Mouse (Mus musculus) forebrain, postnatal 0 days (tissue): Measurements from ENCODE around the gene Mllt11. TPM values are rescaled to one million over a fixed set of nuclear protein-coding genes. Genes with fewer than 3 reads are reported as not detected.
"Not testable (repeated sequence)": the region's sequence is repeated elsewhere in the genome, so short reads cannot be mapped to it uniquely, and the experiment has no call there.

Experiments
- ATAC-seq: fragments of 200-750 bp; cut with Nextera tagmentation; 2 replicates; pipeline ENCODE4 v1.8.0; 2017; ENCODE audit warnings: mild to moderate bottlenecking, moderate library complexity
- DNase-seq: peaks from one replicate; pipeline ENCODE4 v3.0.0-alpha.2; 2015
- H3K27ac ChIP-seq: fragments of 300-500 bp; sonication (generic); 2 replicates; pipeline ENCODE4 v1.5.1; 2014; ENCODE audit warnings: low read depth, mild to moderate bottlenecking, antibody characterized with exemption, low read length, moderate library complexity, mixed read lengths
- H3K27me3 ChIP-seq: fragments of 300-500 bp; sonication (generic); 2 replicates; pipeline ENCODE4 v1.6.1; 2014; ENCODE audit warnings: mild to moderate bottlenecking, low read length, mixed read lengths; ENCODE audit not compliant: insufficient read depth
- H3K36me3 ChIP-seq: fragments of 300-500 bp; sonication (generic); 2 replicates; pipeline ENCODE4 v1.6.1; 2014; ENCODE audit warnings: mild to moderate bottlenecking, moderate library complexity; ENCODE audit not compliant: insufficient read depth
- H3K4me1 ChIP-seq: fragments of 300-500 bp; sonication (generic); 2 replicates; pipeline ENCODE4 v1.6.1; 2014; ENCODE audit warnings: antibody characterized with exemption; ENCODE audit not compliant: insufficient read depth
- H3K4me2 ChIP-seq: fragments of 300-500 bp; sonication (generic); 2 replicates; pipeline ENCODE4 v1.6.1; 2014; ENCODE audit warnings: low read depth, mild to moderate bottlenecking, moderate library complexity
- H3K4me3 ChIP-seq: fragments of 300-500 bp; sonication (generic); 2 replicates; pipeline ENCODE4 v1.5.1; 2014; ENCODE audit warnings: low read depth, low read length, mixed read lengths
- H3K9ac ChIP-seq: fragments of 300-500 bp; sonication (generic); 2 replicates; pipeline ENCODE4 v1.6.1; 2014; ENCODE audit warnings: mild to moderate bottlenecking
- H3K9me3 ChIP-seq: fragments of 300-500 bp; sonication (generic); 2 replicates; pipeline ENCODE4 v1.6.1; 2016; ENCODE audit warnings: low read length
- CTCF ChIP-seq: sonication (generic); IDR thresholded peaks from 2 replicates; pipeline ENCODE4 v1.5.1; 2016; ENCODE audit warnings: antibody characterized with exemption, control low read depth, low read depth
- WGBS: fragments of 180-500 bp; shearing (Covaris S2); extraction: QIAGEN DNeasy Blood & Tissue Kit; methylation state at CpG from one replicate; pipeline ENCODE4 v1.1.7; 2014; 5-methylcytosine and 5-hydroxymethylcytosine counted together
- polyA plus RNA-seq: library from polyadenylated mRNA; unstranded; fragments of >200 nt; fragmentation: Nextera tagmentation; extraction: Ambion mirVana; gene quantifications from 2 replicates; pipeline ENCODE4 v1.2.1, GENCODE M21; 2015
- total RNA-seq: library from RNA; depleted of rRNA; stranded (reverse); fragments of >200 nt; gene quantifications from 2 replicates; pipeline ENCODE4 v1.2.3, GENCODE M21; 2014

Gene Mllt11
- total and polyA plus RNA-seq, 2 experiments from 2014 or later, result 207 to 578 TPM

GRCm38 (mm10) chr3:95217255-95218134, 14.5 kb downstream of the Mllt11 start, which contains the start of gene Gabpb2:
Gene Gabpb2 (minus strand): TSS chr3:95217916.
- Histone ChIP-seq H3K27ac (peak within 1 kb of the TSS; percentile 96), H3K9me3 (no peaks in the 10 kb centered on the region), H3K36me3 (peaks cover 35% of the 10 kb centered on the region), H3K4me3 (peak within 1 kb of the TSS; percentile 73), H3K4me2 (peak within 1 kb of the TSS; percentile 74), H3K27me3 (no peaks in the 10 kb centered on the region), H3K9ac (peak within 1 kb of the TSS; percentile 83), H3K4me1 (peaks cover 6% of the 10 kb centered on the region; the same call in 1 of the 2 replicates)
- DNase-seq (peak; percentile 93), ATAC-seq (peak; percentile 84)
- under 1% methylated on average over 56 of the region's 56 CpGs for WGBS
- TF ChIP-seq CTCF, result peak; percentile 77

GRCm38 (mm10) chr3:95216655-95217254, 15.2 kb downstream of the Mllt11 start:
- H3K27ac ChIP-seq, result peak overlapping the region; percentile 96
- H3K4me2 ChIP-seq, result peak overlapping the region; percentile 74
- 18% methylated on average over 4 of the region's 4 CpGs for WGBS
- ATAC-seq, result peak; percentile 8; the same call in 1 of the 2 replicates
- H3K36me3 ChIP-seq, result peaks cover 35% of the 10 kb centered on the region
- no peak for TF ChIP-seq CTCF
- peak overlapping the region; percentile 73 for H3K4me3 ChIP-seq
- peaks cover 6% of the 10 kb centered on the region; the same call in 1 of the 2 replicates for H3K4me1 ChIP-seq
- DNase-seq, result no peak
- no peaks in the 10 kb centered on the region for H3K27me3 ChIP-seq
- peak overlapping the region; percentile 83 for H3K9ac ChIP-seq
- H3K9me3 ChIP-seq, result no peaks in the 10 kb centered on the region

GRCm38 (mm10) chr3:95213609-95213975, 18.4 kb downstream of the Mllt11 start:
- no peak overlapping the region for H3K4me2 ChIP-seq
- DNase-seq (no peak), ATAC-seq (no peak)
- no peak overlapping the region for H3K27ac ChIP-seq
- peaks cover 6% of the 10 kb centered on the region; the same call in 1 of the 2 replicates for H3K4me1 ChIP-seq
- H3K4me3 ChIP-seq, result no peak overlapping the region
- H3K27me3 ChIP-seq, result no peaks in the 10 kb centered on the region
- H3K9me3 ChIP-seq, result no peaks in the 10 kb centered on the region
- no peak for TF ChIP-seq CTCF
- 100% methylated on average over 1 of the region's 1 CpGs for WGBS
- no peak overlapping the region for H3K9ac ChIP-seq
- peaks cover 11% of the 10 kb centered on the region for H3K36me3 ChIP-seq

- H3K27ac ChIP-seq, DNase-seq, H3K27me3 ChIP-seq, H3K9me3 ChIP-seq, ATAC-seq, H3K4me1 ChIP-seq, H3K9ac ChIP-seq, H3K36me3 ChIP-seq, H3K4me2 ChIP-seq, H3K4me3 ChIP-seq: not testable (repeated sequence)
- WGBS, result 93% methylated on average over 7 of the region's 10 CpGs
These were observed 18.9 kb downstream of the Mllt11 start for GRCm38 (mm10) chr3:95212889-95213608.

- H3K4me3 ChIP-seq, result no peak overlapping the region
- no peaks in the 10 kb centered on the region for H3K27me3 ChIP-seq
- H3K4me1 ChIP-seq, result no peaks in the 10 kb centered on the region
- WGBS, result 63% methylated on average over 2 of the region's 2 CpGs
- H3K9me3 ChIP-seq, result no peaks in the 10 kb centered on the region
- DNase-seq (no peak), ATAC-seq (no peak)
- no peak overlapping the region for H3K4me2 ChIP-seq
- no peak overlapping the region for H3K27ac ChIP-seq
- no peak for TF ChIP-seq CTCF
- H3K36me3 ChIP-seq, result peaks cover 14% of the 10 kb centered on the region; the same call in 1 of the 2 replicates
- H3K9ac ChIP-seq, result no peak overlapping the region
These were observed 21.4 kb downstream of the Mllt11 start for GRCm38 (mm10) chr3:95210585-95210984.

- DNase-seq (no peak), ATAC-seq (no peak)
- Histone ChIP-seq H3K4me3 (no peak overlapping the region), H3K4me1 (no peaks in the 10 kb centered on the region), H3K9me3 (no peaks in the 10 kb centered on the region), H3K27me3 (no peaks in the 10 kb centered on the region), H3K27ac (no peak overlapping the region), H3K4me2 (no peak overlapping the region), H3K9ac (no peak overlapping the region), H3K36me3 (peaks cover 12% of the 10 kb centered on the region; the same call in 1 of the 2 replicates)
- WGBS, result 90% methylated on average over 4 of the region's 4 CpGs
- TF ChIP-seq CTCF, result no peak
These were observed 23.7 kb downstream of the Mllt11 start for GRCm38 (mm10) chr3:95208286-95208685.
